Mouse (Mus musculus) retina, adult 2 months (tissue): ENCODE results near the gene Tnik.

Experiments used
- DNase-seq: peaks from one replicate; pipeline ENCODE4 v3.0.0-alpha.2; 2012; ENCODE audit warnings: low read depth, low spot score

Gene Tnik

GRCm38 (mm10) chr3:28706736-28707135 lies 443.7 kb downstream of the Tnik start:
- DNase-seq: no peak

GRCm38 (mm10) chr3:28709740-28710139 lies 446.7 kb downstream of the Tnik start:
- no peak for DNase-seq

- DNase-seq: no peak
Measured at GRCm38 (mm10) chr3:28713913-28714698, 451.1 kb downstream of the Tnik start.

GRCm38 (mm10) chr3:28718521-28718920 lies 455.5 kb downstream of the Tnik start:
- DNase-seq: no peak

- DNase-seq: no peak
Measured at GRCm38 (mm10) chr3:28721218-28721617, 458.2 kb downstream of the Tnik start.

- DNase-seq: no peak
Measured at GRCm38 (mm10) chr3:28721838-28722237, 458.8 kb downstream of the Tnik start.

- DNase-seq: no peak
Measured at GRCm38 (mm10) chr3:28722531-28722930, 459.5 kb downstream of the Tnik start.

- no peak for DNase-seq
Measured at GRCm38 (mm10) chr3:28723534-28723933, 460.5 kb downstream of the Tnik start.

- no peak for DNase-seq
Measured at GRCm38 (mm10) chr3:28725203-28725602, 462.2 kb downstream of the Tnik start.
